In genomic region chr1:57059216-57059615, GRCm38 (mm10) we compare ENCODE assay signal across 26 mouse cellular contexts.
"Had no signal": no experiment of that assay in that cellular context is flagged by ENCODE, and none has a peak within 500 bp of the region (broad histone marks: within the 10 kb centered on the region; RNA-seq: fewer than 3 reads in every experiment).

No protein-coding gene starts in this region.

- H3K36me3 ChIP-seq: heart, embryonic 12.5 days; hindbrain, embryonic 10.5 days; hindbrain, embryonic 12.5 days; intestine, embryonic 15.5 days; kidney, embryonic 15.5 days; limb, embryonic 13.5 days; limb, embryonic 15.5 days; liver, embryonic 12.5 days had no signal

- H3K4me2 ChIP-seq: heart, embryonic 12.5 days; hindbrain, embryonic 12.5 days; hindbrain, embryonic 14.5 days; intestine, embryonic 15.5 days; kidney, embryonic 15.5 days; limb, embryonic 13.5 days; limb, embryonic 15.5 days; liver, embryonic 12.5 days had no signal

- H3K27me3 ChIP-seq: heart, embryonic 12.5 days; hindbrain, embryonic 12.5 days; intestine, embryonic 15.5 days; kidney, embryonic 15.5 days; limb, embryonic 13.5 days; limb, embryonic 15.5 days; liver, embryonic 12.5 days had no signal

- H3K27ac ChIP-seq: gastrocnemius, adult 2 months; heart, adult 2 months; hindbrain, embryonic 10.5 days; hindbrain, embryonic 12.5 days; hindbrain, embryonic 14.5 days; intestine, embryonic 15.5 days; kidney, embryonic 15.5 days; kidney, postnatal 0 days; limb, embryonic 13.5 days; limb, embryonic 15.5 days; liver, embryonic 12.5 days had no signal

- DNase-seq: gastrocnemius, adult 2 months; gastrocnemius, postnatal 10 days; gastrocnemius, postnatal 25 days; heart, adult 2 months; heart, postnatal 10 days; heart, postnatal 4 days; kidney, adult 18-20 months; kidney, adult 8-10 months; kidney, postnatal 14 days; kidney, postnatal 36 days; layer of hippocampus, adult 9-11 months; layer of hippocampus, postnatal 36 days; left cerebral cortex, postnatal 4 days had no signal

- H3K9me3 ChIP-seq: heart, embryonic 12.5 days; hindbrain, embryonic 10.5 days; hindbrain, embryonic 12.5 days; intestine, embryonic 15.5 days; kidney, embryonic 15.5 days; limb, embryonic 13.5 days; limb, embryonic 15.5 days; liver, embryonic 12.5 days had no signal

- ATAC-seq: hindbrain, embryonic 16.5 days; inflammation-experienced regulatory T-cells, adult 6 months; intestine, embryonic 15.5 days; intestine, postnatal 0 days; liver, embryonic 12.5 days had no signal

- H3K4me3 ChIP-seq: gastrocnemius, adult 2 months; heart, adult 2 months; heart, embryonic 12.5 days; hindbrain, embryonic 10.5 days; hindbrain, embryonic 12.5 days; intestine, embryonic 15.5 days; kidney, embryonic 15.5 days; limb, embryonic 13.5 days; limb, embryonic 15.5 days; liver, embryonic 12.5 days had no signal

- H3K4me1 ChIP-seq: heart, embryonic 12.5 days; hindbrain, embryonic 12.5 days; intestine, embryonic 15.5 days; kidney, embryonic 15.5 days; limb, embryonic 13.5 days; limb, embryonic 15.5 days; liver, embryonic 12.5 days had no signal

- H3K9ac ChIP-seq: heart, embryonic 12.5 days; hindbrain, embryonic 12.5 days; hindbrain, embryonic 14.5 days; intestine, embryonic 15.5 days; kidney, embryonic 15.5 days; limb, embryonic 13.5 days; limb, embryonic 15.5 days; liver, embryonic 12.5 days had no signal
